Mouse (Mus musculus) neural tube, embryonic 13.5 days (tissue): ENCODE results near the gene Avil. TPM values are rescaled to one million over a fixed set of nuclear protein-coding genes. Genes with fewer than 3 reads are reported as not detected.

Experiments
- ATAC-seq: fragments of 200-750 bp; cut with Nextera tagmentation; 2 replicates; pipeline ENCODE4 v1.8.0; 2017; ENCODE audit warnings: low read depth, mild to moderate bottlenecking, moderate TSS enrichment, moderate library complexity
- H3K27ac ChIP-seq: fragments of 300-500 bp; sonication (generic); replicated peaks from 2 replicates; pipeline ENCODE4 v1.5.1; 2015; ENCODE audit warnings: moderate library complexity, mild to moderate bottlenecking, inconsistent platforms
- H3K27me3 ChIP-seq: fragments of 300-500 bp; sonication (generic); 2 replicates; pipeline ENCODE4 v1.6.1; 2015; ENCODE audit warnings: mild to moderate bottlenecking, inconsistent platforms
- H3K36me3 ChIP-seq: fragments of 300-500 bp; sonication (generic); 2 replicates; pipeline ENCODE4 v1.6.1; 2015; ENCODE audit warnings: mild to moderate bottlenecking, inconsistent platforms
- H3K4me1 ChIP-seq: fragments of 300-500 bp; sonication (generic); replicated peaks from 2 replicates; pipeline ENCODE4 v1.6.1; 2015; ENCODE audit warnings: inconsistent platforms
- H3K4me2 ChIP-seq: fragments of 300-500 bp; sonication (generic); 2 replicates; pipeline ENCODE4 v1.6.1; 2015; ENCODE audit warnings: inconsistent platforms, mild to moderate bottlenecking, moderate library complexity
- H3K4me3 ChIP-seq: fragments of 300-500 bp; sonication (generic); 2 replicates; pipeline ENCODE4 v1.5.1; 2015; ENCODE audit warnings: mild to moderate bottlenecking, inconsistent platforms
- H3K9ac ChIP-seq: fragments of 300-500 bp; sonication (generic); 2 replicates; pipeline ENCODE4 v1.6.1; 2015; ENCODE audit warnings: moderate library complexity, mild to moderate bottlenecking, inconsistent platforms
- H3K9me3 ChIP-seq: fragments of 300-500 bp; sonication (generic); 2 replicates; pipeline ENCODE4 v1.6.1; 2016; ENCODE audit warnings: inconsistent platforms
- whole genome bisulfite sequencing: fragments of 180-500 bp; shearing (Covaris S2); methylation state at CpG from one replicate; pipeline ENCODE4 v1.1.7; 2015; 5-methylcytosine and 5-hydroxymethylcytosine counted together
- polyA plus RNA-seq: library from polyadenylated mRNA; unstranded; fragments of >200 nt; fragmentation: Nextera tagmentation; extraction: Ambion mirVana; gene quantifications from 2 replicates; pipeline ENCODE4 v1.2.1, GENCODE M21; 2015

The Avil gene
- polyA plus RNA-seq, 1 experiment from 2014 or later: 36.0 TPM

DNA sequence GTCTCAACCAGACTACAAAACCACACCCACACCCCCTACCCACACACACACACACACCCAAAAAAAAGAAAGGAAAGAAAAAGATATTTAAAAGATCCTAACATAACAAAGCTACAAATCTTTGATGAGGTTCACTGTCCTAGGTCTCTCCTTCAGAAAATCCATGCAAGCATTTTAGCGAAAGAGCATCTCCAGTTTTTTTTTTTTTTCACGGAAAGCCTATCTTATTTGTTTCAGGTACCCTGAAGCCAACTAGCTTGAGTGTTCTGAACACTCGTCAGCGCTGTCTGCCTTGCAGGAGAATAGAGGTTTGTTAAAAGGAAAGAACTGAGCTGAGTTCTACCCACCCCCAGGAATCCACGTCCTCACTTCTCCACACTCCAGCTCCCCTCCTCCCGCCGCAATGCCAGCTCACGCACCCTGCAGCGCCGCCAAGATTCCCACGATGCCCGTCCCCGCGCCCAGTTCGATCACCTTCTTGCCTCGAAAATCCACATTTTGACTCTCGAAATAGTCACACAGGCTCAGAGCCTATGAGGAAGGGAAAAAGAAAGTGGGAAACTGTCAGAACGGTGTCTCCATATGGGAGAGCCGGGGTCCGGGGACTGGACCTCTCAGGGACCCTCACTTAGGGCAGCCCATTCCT is 40.2 kb downstream of the Avil start:
- H3K4me1 ChIP-seq: peaks cover 16% of the 10 kb centered on the region
- peak overlapping the region; percentile 99 for H3K4me2 ChIP-seq
- no peak overlapping the region for H3K27ac ChIP-seq
- peaks cover 15% of the 10 kb centered on the region for H3K27me3 ChIP-seq
- H3K9ac ChIP-seq: peak overlapping the region; percentile 77
- peaks cover 3% of the 10 kb centered on the region; the same call in 1 of the 2 replicates for H3K36me3 ChIP-seq
- no peak; the same call in 1 of the 2 replicates for ATAC-seq
- H3K4me3 ChIP-seq: peak overlapping the region; percentile 83
- 1% methylated on average over 20 of the region's 20 CpGs for WGBS
- H3K9me3 ChIP-seq: no peaks in the 10 kb centered on the region

DNA sequence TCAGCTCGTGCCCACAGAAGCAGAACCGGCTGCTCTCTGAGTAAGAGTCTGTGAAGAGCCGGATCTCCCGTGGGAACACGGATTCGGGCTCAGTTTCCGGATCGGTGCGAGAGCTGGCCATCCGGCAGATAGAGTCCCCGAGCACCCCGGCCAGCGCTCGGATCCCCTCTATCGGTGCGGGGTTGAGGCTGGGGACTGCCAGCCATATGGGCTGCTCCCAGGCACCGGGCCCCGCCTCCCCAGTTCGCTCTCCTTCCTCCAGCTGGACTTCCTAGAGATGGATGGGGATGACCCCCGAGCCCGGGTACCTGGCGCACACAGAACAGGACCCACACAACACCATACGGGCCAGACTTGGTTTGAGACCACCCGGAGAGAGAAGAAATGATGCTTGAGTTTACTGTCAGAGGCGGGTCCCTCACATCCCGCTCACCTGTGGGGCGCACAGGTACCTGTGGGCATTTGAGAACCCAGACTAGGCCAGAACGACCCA is 40.8 kb downstream of the Avil start, which contains the start of the genes Mettl1 and Eef1akmt3:
TSS of gene Mettl1 (plus strand) at position 141 of the 493 bp plus-strand sequence.
TSS of gene Eef1akmt3 (minus strand) at position 240 of the 493 bp plus-strand sequence.
- Histone ChIP-seq H3K4me1 (peaks cover 16% of the 10 kb centered on the region), H3K9ac (peak within 1 kb of the TSS; percentile 77), H3K27me3 (peaks cover 15% of the 10 kb centered on the region), H3K4me2 (peak within 1 kb of the TSS; percentile 99), H3K27ac (no peak within 1 kb of the TSS), H3K9me3 (no peaks in the 10 kb centered on the region), H3K36me3 (peaks cover 3% of the 10 kb centered on the region; the same call in 1 of the 2 replicates), H3K4me3 (peak within 1 kb of the TSS; percentile 83)
- ATAC-seq: peak; percentile 80
- WGBS: under 1% methylated on average over 28 of the region's 28 CpGs

GRCm38 (mm10) chr10:127041774-127042338 is 41.3 kb downstream of the Avil start:
- peak overlapping the region; percentile 99 for H3K4me2 ChIP-seq
- H3K4me1 ChIP-seq: peaks cover 16% of the 10 kb centered on the region
- H3K4me3 ChIP-seq: peak overlapping the region; percentile 83
- H3K9ac ChIP-seq: peak overlapping the region; percentile 77
- peak; percentile 82 for ATAC-seq
- WGBS: 0% methylated on average over 44 of the region's 44 CpGs
- H3K36me3 ChIP-seq: peaks cover 3% of the 10 kb centered on the region; the same call in 1 of the 2 replicates
- H3K27me3 ChIP-seq: peaks cover 15% of the 10 kb centered on the region
- no peaks in the 10 kb centered on the region for H3K9me3 ChIP-seq
- no peak overlapping the region for H3K27ac ChIP-seq

- 0 out of 2 replicates have a peak, but pooled peaks have one; percentile 2 for ATAC-seq
- peaks cover 22% of the 10 kb centered on the region for H3K27me3 ChIP-seq
- H3K9me3 ChIP-seq: no peaks in the 10 kb centered on the region
- H3K27ac ChIP-seq: no peak overlapping the region
- H3K4me2 ChIP-seq: peak overlapping the region; percentile 99
- peaks cover 3% of the 10 kb centered on the region; the same call in 1 of the 2 replicates for H3K36me3 ChIP-seq
- H3K9ac ChIP-seq: peak overlapping the region; percentile 77
- WGBS: 22% methylated on average over 5 of the region's 5 CpGs
- peaks cover 16% of the 10 kb centered on the region for H3K4me1 ChIP-seq
- peak overlapping the region; percentile 83 for H3K4me3 ChIP-seq
These were observed 42.1 kb downstream of the Avil start for GRCm38 (mm10) chr10:127042468-127043115.

DNA sequence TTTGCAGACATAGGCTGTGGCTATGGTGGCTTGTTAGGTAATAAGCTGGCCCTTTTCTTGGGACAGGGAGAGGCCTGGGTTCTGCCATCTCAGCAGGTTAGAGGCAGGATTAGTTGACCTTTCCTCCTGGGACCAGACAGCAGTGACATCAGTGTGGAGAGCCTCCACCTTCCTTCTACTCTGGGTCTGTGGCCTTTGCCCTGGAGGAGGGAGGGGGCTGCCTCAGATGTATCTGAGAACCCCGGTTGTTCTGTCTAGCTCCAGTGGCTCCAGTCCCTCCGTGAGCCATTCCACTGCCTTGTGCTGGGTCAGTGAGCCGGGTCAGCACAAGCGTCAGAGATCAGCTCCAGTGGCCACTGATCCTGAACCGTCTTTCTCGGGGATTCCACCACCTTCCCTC is 42.7 kb downstream of the Avil start:
- Histone ChIP-seq H3K4me3 (no peak overlapping the region), H3K4me2 (no peak overlapping the region), H3K36me3 (peaks cover 3% of the 10 kb centered on the region; the same call in 1 of the 2 replicates), H3K9ac (no peak overlapping the region), H3K27me3 (peaks cover 28% of the 10 kb centered on the region), H3K4me1 (peaks cover 16% of the 10 kb centered on the region), H3K9me3 (no peaks in the 10 kb centered on the region), H3K27ac (no peak overlapping the region)
- WGBS: 88% methylated on average over 6 of the region's 6 CpGs
- ATAC-seq: no peak

- H3K27me3 ChIP-seq: peaks cover 61% of the 10 kb centered on the region
These were observed 47.4 kb downstream of the Avil start, which contains the start of gene Cyp27b1 for GRCm38 (mm10) chr10:127047954-127048353. TSS of gene Cyp27b1 (plus strand) at chr10:127048250.

DNA sequence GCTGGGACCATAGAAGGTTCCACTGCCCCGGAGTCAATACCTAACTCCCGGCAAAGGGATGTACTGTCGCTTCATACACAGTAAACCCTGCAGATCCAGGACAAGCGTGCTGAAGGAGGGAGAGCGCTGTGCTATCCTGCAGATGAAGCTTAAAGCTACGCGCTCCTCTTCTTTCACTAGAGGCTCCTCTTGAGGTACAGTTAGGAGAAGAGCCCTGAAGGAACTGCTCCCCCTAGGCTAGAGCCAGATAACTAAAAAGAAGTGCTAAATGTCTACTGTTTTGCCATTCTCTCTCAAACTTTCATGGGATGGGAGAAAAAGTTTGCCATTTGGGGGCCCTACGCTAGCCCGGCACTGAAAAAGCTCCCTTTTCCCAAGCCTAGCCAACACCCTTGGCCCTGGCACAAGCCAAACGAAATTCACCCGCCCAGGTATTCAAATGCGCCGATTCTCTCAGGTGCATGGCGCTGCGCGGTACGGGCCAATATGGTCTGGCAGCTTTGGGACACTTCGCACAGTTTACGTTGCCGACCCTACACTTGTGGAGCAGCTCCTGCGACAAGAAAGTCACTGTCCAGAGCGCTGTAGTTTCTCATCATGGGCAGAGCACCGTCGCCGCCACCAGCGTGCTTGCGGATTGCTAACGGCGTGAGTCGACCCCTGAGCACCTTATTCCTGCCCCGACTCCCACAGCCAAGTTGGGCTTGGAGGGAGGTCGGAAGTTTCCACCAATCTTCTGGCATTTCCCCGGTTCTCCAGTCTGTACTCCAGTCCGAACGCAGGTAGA is 48.3 kb downstream of the Avil start:
- ATAC-seq: no peak
- Histone ChIP-seq H3K27ac (no peak overlapping the region), H3K27me3 (peaks cover 66% of the 10 kb centered on the region), H3K36me3 (peaks cover 9% of the 10 kb centered on the region; the same call in 1 of the 2 replicates), H3K4me2 (no peak overlapping the region), H3K4me1 (peaks cover 10% of the 10 kb centered on the region), H3K9me3 (no peaks in the 10 kb centered on the region), H3K4me3 (no peak overlapping the region), H3K9ac (no peak overlapping the region)
- 4% methylated on average over 35 of the region's 35 CpGs for WGBS

More at GRCm38 (mm10) chr10:127047954-127048353, 47.4 kb downstream of the Avil start, which contains the start of gene Cyp27b1:
- Histone ChIP-seq H3K4me1 (peaks cover 10% of the 10 kb centered on the region), H3K4me2 (no peak within 1 kb of the TSS), H3K9me3 (no peaks in the 10 kb centered on the region), H3K36me3 (peaks cover 4% of the 10 kb centered on the region; the same call in 1 of the 2 replicates), H3K9ac (no peak within 1 kb of the TSS), H3K4me3 (no peak within 1 kb of the TSS), H3K27ac (no peak within 1 kb of the TSS)
- WGBS: 32% methylated on average over 5 of the region's 5 CpGs
- no peak for ATAC-seq

GRCm38 (mm10) chr10:127049395-127050118 is 49.0 kb downstream of the Avil start:
- Histone ChIP-seq H3K36me3 (peaks cover 17% of the 10 kb centered on the region), H3K4me2 (no peak overlapping the region), H3K9ac (no peak overlapping the region), H3K9me3 (no peaks in the 10 kb centered on the region), H3K27me3 (peaks cover 66% of the 10 kb centered on the region), H3K4me1 (peaks cover 12% of the 10 kb centered on the region), H3K4me3 (no peak overlapping the region), H3K27ac (no peak overlapping the region)
- ATAC-seq: 0 out of 2 replicates have a peak, but pooled peaks have one; percentile 17
- 2% methylated on average over 29 of the region's 29 CpGs for WGBS

- Histone ChIP-seq H3K9ac (no peak overlapping the region), H3K4me3 (no peak overlapping the region), H3K4me2 (no peak overlapping the region), H3K27ac (no peak overlapping the region), H3K4me1 (peaks cover 18% of the 10 kb centered on the region), H3K9me3 (no peaks in the 10 kb centered on the region), H3K36me3 (peaks cover 22% of the 10 kb centered on the region), H3K27me3 (peaks cover 66% of the 10 kb centered on the region)
- 17% methylated on average over 10 of the region's 10 CpGs for WGBS
- no peak for ATAC-seq
These were observed 49.6 kb downstream of the Avil start for GRCm38 (mm10) chr10:127050119-127050474.

GRCm38 (mm10) chr10:127054646-127055045 is 54.1 kb downstream of the Avil start:
- H3K9me3 ChIP-seq: no peaks in the 10 kb centered on the region
- no peak overlapping the region for H3K4me2 ChIP-seq
- H3K4me1 ChIP-seq: peaks cover 45% of the 10 kb centered on the region
- no peak for ATAC-seq
- peaks cover 38% of the 10 kb centered on the region for H3K27me3 ChIP-seq
- H3K27ac ChIP-seq: no peak overlapping the region
- peaks cover 48% of the 10 kb centered on the region for H3K36me3 ChIP-seq
- H3K9ac ChIP-seq: no peak overlapping the region
- no peak overlapping the region for H3K4me3 ChIP-seq
- WGBS: 72% methylated on average over 4 of the region's 4 CpGs

DNA sequence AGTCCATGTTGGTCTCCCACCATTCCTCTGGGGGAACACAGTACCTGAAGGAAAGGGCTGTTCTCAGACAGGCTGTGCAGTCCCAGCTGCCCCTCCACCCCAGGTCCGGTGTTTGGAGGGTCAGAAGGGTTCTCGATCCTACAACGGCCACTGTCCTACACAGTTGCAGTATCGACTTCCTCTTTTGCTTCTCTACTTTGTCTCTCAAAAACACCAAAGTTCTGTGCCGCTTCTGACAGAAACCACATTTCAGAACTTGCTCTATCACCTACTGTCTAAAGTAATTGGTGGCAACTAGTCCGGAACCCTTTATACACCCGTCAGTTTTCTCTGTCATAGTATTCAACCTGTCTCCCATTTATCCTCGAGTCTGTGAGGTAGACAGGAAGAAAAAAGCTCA is 54.9 kb downstream of the Avil start:
- Histone ChIP-seq H3K36me3 (peaks cover 48% of the 10 kb centered on the region), H3K9me3 (no peaks in the 10 kb centered on the region), H3K4me3 (no peak overlapping the region), H3K4me1 (peaks cover 47% of the 10 kb centered on the region), H3K27me3 (peaks cover 31% of the 10 kb centered on the region), H3K27ac (no peak overlapping the region), H3K4me2 (no peak overlapping the region), H3K9ac (no peak overlapping the region)
- 88% methylated on average over 8 of the region's 8 CpGs for whole genome bisulfite sequencing
- no peak for ATAC-seq
